Mouse (Mus musculus) brown adipose tissue, adult 24 weeks (tissue): ENCODE measurements around the gene Ston2. TPM values are rescaled to one million over a fixed set of nuclear protein-coding genes. Genes with fewer than 3 reads are reported as not detected.
A peak's percentile ranks its signal among the peaks of the same experiment; 100 is the strongest.
"Not testable (repeated sequence)": the region's sequence is repeated elsewhere in the genome, so short reads cannot be mapped to it uniquely, and the experiment has no call there.

Experiments used
- H3K27ac ChIP-seq: fragments of 200-500 bp; replicated peaks from 2 replicates; pipeline ENCODE4 v1.5.1; 2012; ENCODE audit warnings: low read depth, mild to moderate bottlenecking, low read length
- H3K4me1 ChIP-seq: fragments of 200-500 bp; 2 replicates; pipeline ENCODE4 v1.6.1; 2012; ENCODE audit warnings: low read length, mixed read lengths; ENCODE audit not compliant: control insufficient read depth, insufficient read depth, insufficient read length
- H3K4me3 ChIP-seq: fragments of 200-500 bp; 2 replicates; pipeline ENCODE4 v1.5.1; 2012; ENCODE audit warnings: low read depth, mild to moderate bottlenecking, low read length, moderate library complexity; ENCODE audit not compliant: insufficient read depth
- polyA plus RNA-seq: library from polyadenylated mRNA; stranded (reverse); fragments of >200 nt; gene quantifications from 2 replicates; pipeline ENCODE4 v1.2.4, GENCODE M21; 2012; ENCODE audit not compliant: missing spikeins, insufficient read depth, insufficient read length

Ston2 gene
- polyA plus RNA-seq, 1 experiment = 2.1 TPM

GRCm38 (mm10) chr12:91800861-91801385 is 12.7 kb upstream of the Ston2 start:
- H3K27ac ChIP-seq = no peak overlapping the region

DNA sequence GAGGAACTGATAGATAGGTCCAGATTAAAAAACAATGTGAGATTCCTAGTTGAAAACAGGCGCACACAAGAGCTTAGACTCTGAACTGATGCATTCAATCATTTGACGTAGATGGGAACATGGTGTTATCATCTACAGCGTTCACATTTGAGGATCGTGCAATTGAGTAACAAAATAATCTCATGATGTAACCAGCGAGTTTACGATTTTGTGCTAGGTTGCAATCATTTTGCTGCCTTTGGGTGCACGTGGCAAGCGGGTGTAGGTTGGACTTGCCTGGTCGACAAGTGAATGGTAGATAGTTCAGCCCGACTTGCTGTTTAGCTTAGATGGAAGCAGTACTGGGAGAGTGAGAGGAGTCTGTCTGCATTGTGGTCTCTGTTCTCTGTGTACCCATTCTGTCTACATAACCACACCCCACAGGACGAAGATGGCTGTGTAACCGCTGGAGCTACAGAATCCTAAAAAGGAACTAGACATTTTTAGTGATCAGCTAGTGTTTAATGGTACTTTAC is 11.7 kb upstream of the Ston2 start:
- Histone ChIP-seq H3K27ac (no peak overlapping the region), H3K4me3 (no peak overlapping the region), H3K4me1 (no peaks in the 10 kb centered on the region)

More at GRCm38 (mm10) chr12:91800861-91801385, 12.7 kb upstream of the Ston2 start:
- no peaks in the 10 kb centered on the region for H3K4me1 ChIP-seq
- no peak overlapping the region for H3K4me3 ChIP-seq

- Histone ChIP-seq H3K4me1 (no peaks in the 10 kb centered on the region), H3K4me3 (no peak overlapping the region), H3K27ac (no peak overlapping the region)
Measured at GRCm38 (mm10) chr12:91799379-91799773, 11.2 kb upstream of the Ston2 start.

- Histone ChIP-seq H3K4me3 (no peak overlapping the region), H3K27ac (no peak overlapping the region), H3K4me1 (no peaks in the 10 kb centered on the region)
Measured at GRCm38 (mm10) chr12:91798720-91799378, 10.7 kb upstream of the Ston2 start.

DNA sequence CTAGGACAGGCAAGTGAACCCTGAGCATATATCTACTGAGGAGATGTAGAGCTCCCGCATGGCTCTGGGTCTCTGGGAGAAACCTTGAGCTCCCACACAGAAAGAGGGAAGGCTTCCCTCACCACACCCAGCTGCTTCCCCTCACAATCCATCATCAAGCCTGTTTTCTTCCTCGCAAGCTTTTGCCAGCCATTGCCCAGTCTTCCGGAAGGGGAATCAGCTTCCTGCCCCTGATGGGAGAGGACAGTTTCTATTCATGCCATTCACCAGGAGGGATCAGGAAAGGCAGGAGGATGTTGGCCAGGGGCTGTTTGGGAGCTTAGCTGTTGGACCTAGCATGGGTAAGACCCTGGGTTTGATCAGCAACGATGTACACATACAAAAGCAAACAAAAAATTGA is 8.6 kb upstream of the Ston2 start:
- H3K27ac ChIP-seq = no peak overlapping the region
- no peak overlapping the region for H3K4me3 ChIP-seq
- H3K4me1 ChIP-seq = no peaks in the 10 kb centered on the region

DNA sequence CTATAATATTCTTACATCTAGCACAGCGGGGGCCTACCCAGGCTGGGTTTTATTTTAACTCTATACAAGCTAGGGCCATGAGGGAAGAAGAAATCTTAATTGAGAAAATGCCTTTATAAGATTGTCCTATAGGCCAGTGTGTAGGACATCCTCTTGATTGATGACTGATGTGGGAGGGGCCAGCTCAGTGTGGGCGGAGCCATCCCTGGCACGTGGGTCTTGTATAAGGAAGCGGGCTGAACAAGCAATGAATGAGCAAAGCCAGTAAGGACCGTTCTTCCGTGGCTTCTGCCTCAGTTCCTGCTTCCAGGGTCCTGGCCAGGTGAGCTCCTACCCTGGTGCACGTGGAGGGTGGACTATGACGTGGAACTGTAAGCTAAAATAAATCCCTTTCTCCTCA is 5.1 kb upstream of the Ston2 start:
- Histone ChIP-seq H3K4me1 (no peaks in the 10 kb centered on the region), H3K27ac (no peak overlapping the region), H3K4me3 (no peak overlapping the region)

DNA sequence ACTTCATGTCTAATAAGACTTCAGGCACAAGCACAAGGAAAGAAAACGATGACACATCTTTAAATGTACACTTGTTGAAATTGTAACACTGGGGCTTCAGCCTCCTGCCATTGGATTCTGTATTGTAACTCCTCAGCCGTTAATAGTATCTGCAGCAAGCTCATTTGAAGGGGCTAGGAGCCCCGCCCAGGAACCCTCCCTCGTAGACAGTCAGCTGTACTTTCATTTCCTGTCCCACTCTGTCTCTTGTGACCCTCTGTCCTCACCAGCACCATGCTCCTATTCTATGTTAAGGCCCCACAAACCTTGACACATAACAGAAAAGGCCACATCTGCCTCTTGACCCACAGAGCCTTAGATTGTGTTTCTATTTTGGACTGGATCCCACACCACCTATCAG is 3.6 kb upstream of the Ston2 start:
- H3K27ac ChIP-seq = no peak overlapping the region
- H3K4me1 ChIP-seq = no peaks in the 10 kb centered on the region
- H3K4me3 ChIP-seq = no peak overlapping the region

- H3K4me1 ChIP-seq = no peaks in the 10 kb centered on the region
- no peak overlapping the region for H3K4me3 ChIP-seq
- H3K27ac ChIP-seq = no peak overlapping the region
Measured at GRCm38 (mm10) chr12:91789801-91790200, 1.6 kb upstream of the Ston2 start.

GRCm38 (mm10) chr12:91788446-91788845 is 259 bp upstream of the Ston2 start:
- H3K4me1 ChIP-seq, H3K4me3 ChIP-seq, H3K27ac ChIP-seq: not testable (repeated sequence)

DNA sequence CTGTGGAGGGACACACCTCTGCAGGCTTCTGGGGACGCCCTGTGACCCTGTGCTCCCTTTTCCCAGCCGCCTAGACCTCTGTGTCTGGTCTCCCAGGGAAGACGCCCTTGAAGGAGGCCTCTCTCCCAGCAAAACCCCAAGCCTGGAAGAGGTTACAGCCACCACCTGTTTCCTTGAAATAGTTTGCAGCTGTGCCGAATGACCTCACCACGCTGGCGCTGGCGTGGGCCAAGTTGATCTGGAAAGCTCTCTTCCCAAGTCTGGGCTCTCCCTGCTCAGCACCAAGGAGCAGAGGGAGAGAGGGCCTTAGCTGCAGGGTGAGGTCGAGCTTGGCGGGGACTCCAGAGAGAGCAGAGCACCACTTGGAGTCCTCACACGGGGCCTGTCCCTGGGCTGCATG is 1.8 kb downstream of the Ston2 start:
- Histone ChIP-seq H3K27ac (no peak overlapping the region), H3K4me3 (no peak overlapping the region), H3K4me1 (no peaks in the 10 kb centered on the region)

- no peaks in the 10 kb centered on the region for H3K4me1 ChIP-seq
- H3K4me3 ChIP-seq = no peak overlapping the region
- H3K27ac ChIP-seq = no peak overlapping the region
Measured at GRCm38 (mm10) chr12:91781432-91781831, 6.8 kb downstream of the Ston2 start.

- Histone ChIP-seq H3K4me3 (no peak overlapping the region), H3K4me1 (no peaks in the 10 kb centered on the region), H3K27ac (no peak overlapping the region)
Measured at GRCm38 (mm10) chr12:91780531-91780930, 7.7 kb downstream of the Ston2 start.

- H3K27ac ChIP-seq = no peak overlapping the region
- peak overlapping the region; percentile 66 for H3K4me3 ChIP-seq
- H3K4me1 ChIP-seq = no peaks in the 10 kb centered on the region
Measured at GRCm38 (mm10) chr12:91779004-91779365, 9.2 kb downstream of the Ston2 start.

DNA sequence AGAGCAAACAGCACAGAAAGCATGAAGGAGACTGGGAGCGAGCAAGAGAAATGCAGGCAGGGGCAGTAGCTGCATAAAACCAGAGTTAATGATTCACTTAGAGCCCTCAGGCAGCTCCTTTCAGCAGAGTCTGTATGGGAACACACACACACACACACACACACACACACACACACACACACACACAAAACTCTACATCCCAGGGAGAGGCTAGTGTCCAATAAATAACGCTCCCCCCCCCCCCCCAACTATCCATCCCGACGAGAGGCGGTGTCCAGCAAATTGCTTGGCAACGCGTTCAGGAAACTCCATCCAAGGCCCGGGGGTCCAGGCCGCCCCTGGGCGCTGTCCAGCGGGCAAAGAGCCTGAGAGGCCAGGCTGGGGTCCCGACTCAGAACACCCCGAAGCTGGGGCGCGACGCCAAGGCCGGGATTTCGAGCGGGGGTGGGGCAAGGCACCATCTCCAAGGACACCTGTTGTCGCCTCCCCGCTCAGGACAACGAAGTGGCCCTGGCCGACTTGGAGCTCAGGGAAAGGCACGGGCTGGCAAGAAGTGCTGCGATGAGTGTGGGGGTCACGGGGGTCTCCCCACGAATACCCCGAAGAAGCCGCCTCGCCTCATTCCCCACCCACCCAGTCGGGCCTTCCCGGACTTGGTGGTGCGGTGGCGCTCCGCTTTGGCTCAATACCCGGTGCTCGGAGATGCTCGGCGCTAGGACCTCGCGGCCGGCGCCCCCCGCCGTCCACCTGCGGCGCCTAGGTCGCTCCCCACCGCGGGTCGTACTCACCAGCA is 9.8 kb downstream of the Ston2 start:
- Histone ChIP-seq H3K27ac (no peak overlapping the region), H3K4me1 (no peaks in the 10 kb centered on the region), H3K4me3 (peak overlapping the region; percentile 66)

DNA sequence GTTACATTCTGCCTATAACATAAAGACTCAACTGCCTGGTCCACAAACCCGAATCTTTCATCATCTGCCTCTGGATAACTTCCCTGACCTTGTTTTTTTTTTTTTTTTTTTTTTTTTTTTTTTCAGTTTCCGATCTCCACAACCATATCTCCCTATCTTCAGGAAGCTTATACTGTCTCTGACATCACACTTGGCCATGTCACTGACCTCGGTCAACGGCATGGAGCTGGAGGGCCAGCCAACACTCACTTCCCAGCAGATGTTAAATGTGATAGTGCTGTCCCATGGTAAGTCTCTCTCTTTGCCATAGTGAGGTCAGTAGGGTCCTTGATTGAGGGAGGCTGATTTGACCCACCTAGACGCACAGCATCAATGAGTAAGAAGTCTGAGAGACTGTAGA is 11.8 kb downstream of the Ston2 start:
- Histone ChIP-seq H3K4me1 (no peaks in the 10 kb centered on the region), H3K4me3 (no peak overlapping the region), H3K27ac (no peak overlapping the region)
